Mouse (Mus musculus) kidney, postnatal 0 days (tissue): ENCODE results near the gene Slc17a7. TPM values are rescaled to one million over a fixed set of nuclear protein-coding genes. Genes with fewer than 3 reads are reported as not detected.
A peak's percentile ranks its signal among the peaks of the same experiment; 100 is the strongest.

Experiments
- ATAC-seq: fragments of 200-750 bp; cut with Nextera tagmentation; replicated peaks from 2 replicates; pipeline ENCODE4 v1.8.0; 2017; ENCODE audit warnings: low read depth, moderate number of reproducible peaks, moderate TSS enrichment, moderate library complexity; ENCODE audit not compliant: low FRiP score
- DNase-seq: peaks from one replicate; pipeline ENCODE4 v3.0.0-alpha.2; 2016; ENCODE audit warnings: low spot score
- H3K27ac ChIP-seq: fragments of 300-500 bp; sonication (generic); 2 replicates; pipeline ENCODE4 v1.5.1; 2014; ENCODE audit warnings: mild to moderate bottlenecking
- H3K27me3 ChIP-seq: fragments of 300-500 bp; sonication (generic); 2 replicates; pipeline ENCODE4 v1.6.1; 2014; ENCODE audit warnings: low read length, mixed read lengths; ENCODE audit not compliant: insufficient read depth
- H3K36me3 ChIP-seq: fragments of 300-500 bp; sonication (generic); 2 replicates; pipeline ENCODE4 v1.6.1; 2014; ENCODE audit warnings: low read length, mixed read lengths; ENCODE audit not compliant: insufficient read depth
- H3K4me1 ChIP-seq: fragments of 300-500 bp; sonication (generic); replicated peaks from 2 replicates; pipeline ENCODE4 v1.6.1; 2014; ENCODE audit warnings: antibody characterized with exemption, low read length, mixed read lengths; ENCODE audit not compliant: insufficient read depth
- H3K4me2 ChIP-seq: fragments of 300-500 bp; sonication (generic); 2 replicates; pipeline ENCODE4 v1.6.1; 2014; ENCODE audit warnings: mild to moderate bottlenecking, low read length, moderate library complexity, mixed read lengths
- H3K4me3 ChIP-seq: fragments of 300-500 bp; sonication (generic); replicated peaks from 2 replicates; pipeline ENCODE4 v1.5.1; 2014; ENCODE audit warnings: low read depth, low read length
- H3K9ac ChIP-seq: fragments of 300-500 bp; sonication (generic); 2 replicates; pipeline ENCODE4 v1.6.1; 2014; ENCODE audit warnings: low read depth, low read length
- H3K9me3 ChIP-seq: fragments of 300-500 bp; sonication (generic); replicated peaks from 2 replicates; pipeline ENCODE4 v1.6.1; 2016; ENCODE audit warnings: low read length, inconsistent platforms, mixed read lengths
- CTCF ChIP-seq: IDR thresholded peaks from 2 replicates; pipeline ENCODE4 v1.5.1; 2016; ENCODE audit warnings: antibody characterized with exemption, low read depth, mild to moderate bottlenecking, moderate library complexity
- WGBS: fragments of 180-500 bp; shearing (Covaris S2); extraction: QIAGEN DNeasy Blood & Tissue Kit; methylation state at CpG from one replicate; pipeline ENCODE4 v1.1.7; 2014; 5-methylcytosine and 5-hydroxymethylcytosine counted together
- polyA plus RNA-seq: library from polyadenylated mRNA; unstranded; fragments of >200 nt; fragmentation: Nextera tagmentation; extraction: Ambion mirVana; gene quantifications from 2 replicates; pipeline ENCODE4 v1.2.1, GENCODE M21; 2015

Slc17a7 gene
- polyA plus RNA-seq, 1 experiment from 2014 or later, result 0.17 TPM

- Histone ChIP-seq H3K4me2 (peak overlapping the region; percentile 73), H3K4me1 (peaks cover 7% of the 10 kb centered on the region), H3K4me3 (peak overlapping the region; percentile 48), H3K27ac (peak overlapping the region; percentile 93), H3K9me3 (no peaks in the 10 kb centered on the region), H3K36me3 (peaks cover 3% of the 10 kb centered on the region; the same call in 1 of the 2 replicates), H3K9ac (peak overlapping the region; percentile 66), H3K27me3 (no peaks in the 10 kb centered on the region)
- WGBS, result 4% methylated on average over 5 of the region's 5 CpGs
- no peak for TF ChIP-seq CTCF
- ATAC-seq (no peak), DNase-seq (no peak)
These were observed 10.2 kb upstream of the Slc17a7 start for GRCm38 (mm10) chr7:45153586-45153985.

DNA sequence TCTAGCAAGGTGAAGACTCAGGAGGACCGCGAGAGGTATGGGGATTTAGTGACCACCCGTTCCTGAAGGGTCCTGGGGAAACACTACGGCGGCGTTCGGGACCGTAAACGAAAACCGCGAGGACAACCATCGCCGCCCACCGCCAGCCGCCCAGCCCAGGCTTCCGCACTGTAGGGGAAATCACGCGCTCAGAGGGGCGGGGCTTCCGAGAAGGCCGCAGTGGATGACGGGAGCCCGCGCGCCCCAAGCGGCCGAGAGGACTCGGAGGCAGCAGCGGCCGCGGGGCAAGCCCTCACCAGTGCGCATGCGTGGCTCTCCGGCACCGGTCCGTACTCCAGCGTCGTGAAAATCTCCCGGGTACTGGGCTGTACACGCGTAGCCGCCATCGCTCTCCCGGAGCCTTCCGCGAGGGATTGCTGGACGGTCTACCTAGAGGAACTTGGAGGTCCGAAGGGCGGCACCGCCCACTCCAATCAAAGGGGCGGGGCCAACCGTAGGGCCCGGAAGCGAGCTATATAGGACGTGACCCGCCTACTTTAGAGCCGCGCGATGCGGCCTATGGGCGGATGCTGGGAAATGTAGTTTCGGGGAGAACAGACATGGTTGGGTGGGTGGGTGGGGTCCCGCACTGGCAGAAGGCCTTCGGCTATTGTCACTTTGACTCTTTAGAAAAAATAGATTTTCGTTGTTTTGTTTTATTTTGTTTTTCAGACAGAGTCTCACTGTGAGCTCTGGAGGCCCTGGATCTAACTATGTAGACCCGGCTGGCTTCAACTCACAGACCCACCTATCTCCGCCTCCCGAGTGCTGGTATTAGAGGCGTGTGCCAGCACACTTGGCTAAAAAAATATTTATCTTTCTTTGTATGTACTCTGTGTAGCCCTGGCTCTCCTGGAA lies 9.4 kb upstream of the Slc17a7 start, which contains the start of the genes Pih1d1 and Aldh16a1:
TSS of gene Pih1d1 (plus strand) at position 208 of the 897 bp plus-strand sequence.
TSS of gene Aldh16a1 (minus strand) at position 489 of the 897 bp plus-strand sequence.
- Histone ChIP-seq H3K4me3 (peak within 1 kb of the TSS; percentile 48), H3K4me1 (peaks cover 7% of the 10 kb centered on the region), H3K9ac (peak within 1 kb of the TSS; percentile 66), H3K9me3 (no peaks in the 10 kb centered on the region), H3K4me2 (peak within 1 kb of the TSS; percentile 73), H3K36me3 (peaks cover 10% of the 10 kb centered on the region; the same call in 1 of the 2 replicates), H3K27ac (peak within 1 kb of the TSS; percentile 93), H3K27me3 (no peaks in the 10 kb centered on the region)
- ATAC-seq (peak; percentile 92), DNase-seq (peak; percentile 97)
- TF ChIP-seq CTCF, result peak; percentile 70
- WGBS, result 3% methylated on average over 69 of the region's 69 CpGs

DNA sequence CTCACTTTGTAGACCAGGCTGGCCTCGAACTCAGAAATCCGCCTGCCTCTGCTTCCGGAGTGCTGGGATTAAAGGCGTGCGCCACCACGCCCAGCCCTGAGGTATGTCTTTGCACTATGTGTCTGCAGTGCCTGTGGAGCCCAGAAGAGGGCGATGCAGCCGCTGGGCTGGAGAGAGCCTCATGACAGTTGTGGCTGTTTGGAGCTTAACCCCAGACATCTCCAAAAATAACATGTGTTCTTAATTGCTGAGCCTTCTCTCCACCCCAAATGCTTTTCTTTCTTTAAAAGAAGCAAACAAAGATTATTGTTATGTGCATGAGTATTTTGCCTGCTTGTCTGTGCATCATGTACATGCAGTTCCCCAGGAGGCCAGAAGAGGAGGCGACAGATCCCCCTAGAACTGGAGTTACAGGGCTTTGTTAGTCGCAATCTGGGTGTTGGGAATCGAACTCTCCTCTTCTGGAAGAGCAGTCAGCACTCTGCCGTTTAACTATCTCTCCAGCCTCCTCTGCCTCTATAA lies 8.7 kb upstream of the Slc17a7 start:
- 82% methylated on average over 12 of the region's 12 CpGs for WGBS
- DNase-seq, result peak; percentile 61
- no peak overlapping the region for H3K9ac ChIP-seq

DNA sequence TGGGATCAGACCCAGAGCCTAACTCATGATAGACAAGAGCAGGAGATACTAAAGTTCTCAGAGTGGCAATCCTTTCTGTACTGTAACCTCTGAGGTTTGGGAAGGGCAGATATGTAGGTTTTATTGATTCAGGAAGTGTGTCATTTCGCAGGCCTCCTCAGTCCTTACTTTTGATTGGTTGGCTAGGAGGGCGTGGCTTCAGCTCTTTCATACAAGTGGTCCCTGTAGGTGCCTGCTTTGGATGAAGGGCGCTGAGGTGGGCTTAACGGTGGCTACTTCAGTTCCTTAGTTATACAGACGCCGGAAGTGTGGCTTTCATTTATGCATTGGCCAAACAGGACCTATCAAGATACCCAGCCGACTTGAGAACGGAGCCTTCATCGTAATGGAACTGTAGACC lies 8.2 kb upstream of the Slc17a7 start:
- 86% methylated on average over 9 of the region's 9 CpGs for WGBS
- H3K4me2 ChIP-seq, result 0 out of 2 replicates have a peak overlapping the region, but pooled peaks have one; percentile 73
- ATAC-seq, result no peak
- TF ChIP-seq CTCF, result no peak
- H3K9me3 ChIP-seq, result no peaks in the 10 kb centered on the region
- peaks cover 13% of the 10 kb centered on the region; the same call in 1 of the 2 replicates for H3K36me3 ChIP-seq
- DNase-seq, result no peak
- H3K27me3 ChIP-seq, result no peaks in the 10 kb centered on the region
- peaks cover 5% of the 10 kb centered on the region for H3K4me1 ChIP-seq
- no peak overlapping the region for H3K4me3 ChIP-seq
- H3K27ac ChIP-seq, result no peak overlapping the region
- no peak overlapping the region for H3K9ac ChIP-seq

More for the DNA sequence above, 8.7 kb upstream of the Slc17a7 start:
- H3K4me3 ChIP-seq, result peak overlapping the region; percentile 48
- H3K4me1 ChIP-seq, result peaks cover 7% of the 10 kb centered on the region
- peak overlapping the region; percentile 73 for H3K4me2 ChIP-seq
- H3K27ac ChIP-seq, result 0 out of 2 replicates have a peak overlapping the region, but pooled peaks have one; percentile 93
- no peaks in the 10 kb centered on the region for H3K9me3 ChIP-seq
- peaks cover 11% of the 10 kb centered on the region; the same call in 1 of the 2 replicates for H3K36me3 ChIP-seq
- ATAC-seq, result peak; percentile 11; the same call in 1 of the 2 replicates
- peak; percentile 73 for TF ChIP-seq CTCF
- no peaks in the 10 kb centered on the region for H3K27me3 ChIP-seq

DNA sequence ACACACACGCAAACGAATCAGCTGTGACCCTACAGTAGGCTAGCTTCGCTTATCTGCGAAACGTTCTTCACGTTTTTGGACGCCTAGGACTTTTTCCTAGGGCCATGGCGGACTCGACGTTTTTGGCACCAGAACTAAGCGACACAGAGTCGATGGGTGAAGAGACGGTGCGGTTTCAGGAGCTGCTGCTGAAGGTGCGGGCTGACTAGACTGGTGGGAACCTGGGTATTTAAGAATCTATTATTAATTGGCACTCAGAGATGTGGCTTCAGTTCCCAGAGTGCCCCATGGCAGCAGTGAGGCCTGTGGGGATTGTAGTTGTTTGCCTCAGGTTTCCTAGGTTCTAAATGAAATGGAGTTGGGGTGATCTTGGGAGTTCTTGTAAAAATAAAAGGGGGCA lies 7.5 kb upstream of the Slc17a7 start:
- no peaks in the 10 kb centered on the region for H3K4me1 ChIP-seq
- no peak overlapping the region for H3K4me2 ChIP-seq
- no peak for DNase-seq
- no peak for TF ChIP-seq CTCF
- no peak overlapping the region for H3K27ac ChIP-seq
- peaks cover 13% of the 10 kb centered on the region; the same call in 1 of the 2 replicates for H3K36me3 ChIP-seq
- no peak overlapping the region for H3K9ac ChIP-seq
- ATAC-seq, result no peak
- no peaks in the 10 kb centered on the region for H3K9me3 ChIP-seq
- 94% methylated on average over 15 of the region's 15 CpGs for WGBS
- no peaks in the 10 kb centered on the region for H3K27me3 ChIP-seq
- H3K4me3 ChIP-seq, result no peak overlapping the region

GRCm38 (mm10) chr7:45157459-45157858 lies 6.3 kb upstream of the Slc17a7 start:
- no peaks in the 10 kb centered on the region for H3K27me3 ChIP-seq
- no peak for TF ChIP-seq CTCF
- H3K4me3 ChIP-seq, result no peak overlapping the region
- no peak overlapping the region for H3K9ac ChIP-seq
- no peak for ATAC-seq
- no peak overlapping the region for H3K4me2 ChIP-seq
- H3K27ac ChIP-seq, result no peak overlapping the region
- 77% methylated on average over 14 of the region's 14 CpGs for WGBS
- no peak for DNase-seq
- H3K4me1 ChIP-seq, result no peaks in the 10 kb centered on the region; the same call in 1 of the 2 replicates
- H3K36me3 ChIP-seq, result peaks cover 13% of the 10 kb centered on the region; the same call in 1 of the 2 replicates
- no peaks in the 10 kb centered on the region for H3K9me3 ChIP-seq
